Mouse (Mus musculus): ENCODE measurements around the gene Pacrg. TPM values are rescaled to one million over a fixed set of nuclear protein-coding genes. Genes with fewer than 3 reads are reported as not detected.

Gene Pacrg
- polyA plus RNA-seq (2017; shearing (Covaris generic)) = not detected

GRCm38 (mm10) chr17:10840148-10840707, at the start of gene Pacrg, which contains the start of gene Prkn:
Gene Pacrg, minus strand, starts transcription at chr17:10840311.
Gene Prkn, plus strand, starts transcription at chr17:10840384.

Other genes starting within 250 kb of the Pacrg start
- 0.66 TPM for gene Prkn, start 73 bp upstream of the Pacrg start, polyA plus RNA-seq (2017; shearing (Covaris generic))